Mouse (Mus musculus): Measurements from ENCODE around the gene Gm10197. TPM values are rescaled to one million over a fixed set of nuclear protein-coding genes. Genes with fewer than 3 reads are reported as not detected.
"Not testable (repeated sequence)": the region's sequence is repeated elsewhere in the genome, so short reads cannot be mapped to it uniquely, and the experiment has no call there.

Gene Gm10197
- total RNA-seq, 2 experiments from 2014 or later, result not detected

DNA sequence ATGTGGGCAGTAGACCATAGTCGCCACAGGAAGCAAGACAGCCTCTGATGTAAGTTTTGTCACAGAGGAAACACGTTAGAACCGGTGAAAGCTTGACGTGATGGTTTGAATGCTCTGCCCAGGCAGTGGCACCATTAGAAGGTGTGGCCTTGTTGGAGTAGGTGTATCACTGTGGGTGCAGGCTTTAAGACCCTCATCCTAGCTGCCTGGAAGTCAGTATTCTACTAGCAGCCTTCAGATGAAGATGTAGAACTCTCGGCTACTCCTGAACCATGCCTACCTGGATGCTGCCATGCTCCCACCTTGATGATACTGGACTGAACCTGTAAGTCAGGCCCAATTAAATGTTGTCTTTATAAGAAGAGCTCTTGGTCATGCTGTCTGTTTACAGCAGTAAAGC, 24.2 kb upstream of the Gm10197 start:
- DNase-seq (ENCODE audit: low spot score in 2 of 2); intact Hi-C loops (cut with DNase I): not testable (repeated sequence)

DNA sequence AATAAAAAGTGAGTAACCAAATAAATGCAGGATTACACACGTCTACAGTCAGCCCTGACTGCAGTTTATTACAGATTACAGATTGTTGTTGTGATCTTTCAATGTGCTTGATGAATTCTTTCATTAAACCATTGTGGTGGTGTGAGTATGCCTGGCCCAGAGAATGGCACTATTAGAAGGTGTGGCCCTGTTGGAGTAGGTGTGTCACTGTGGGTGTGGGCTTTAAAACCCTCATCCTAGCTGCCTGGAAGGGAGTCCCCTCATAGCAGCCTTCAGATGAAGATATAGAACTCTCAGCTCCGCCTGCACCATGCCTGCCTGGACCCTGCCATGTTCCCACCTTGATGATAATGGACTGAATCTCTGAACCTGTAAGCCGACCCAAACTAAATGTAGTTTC, 23.4 kb upstream of the Gm10197 start:
- not testable (repeated sequence) for DNase-seq (ENCODE audit: low spot score in 2 of 2)
- intact Hi-C loops (cut with DNase I), result loop anchor here (1.0 kb wide), 1 partner anchor 184 kb away; no protein-coding TSS in a partner anchor

DNA sequence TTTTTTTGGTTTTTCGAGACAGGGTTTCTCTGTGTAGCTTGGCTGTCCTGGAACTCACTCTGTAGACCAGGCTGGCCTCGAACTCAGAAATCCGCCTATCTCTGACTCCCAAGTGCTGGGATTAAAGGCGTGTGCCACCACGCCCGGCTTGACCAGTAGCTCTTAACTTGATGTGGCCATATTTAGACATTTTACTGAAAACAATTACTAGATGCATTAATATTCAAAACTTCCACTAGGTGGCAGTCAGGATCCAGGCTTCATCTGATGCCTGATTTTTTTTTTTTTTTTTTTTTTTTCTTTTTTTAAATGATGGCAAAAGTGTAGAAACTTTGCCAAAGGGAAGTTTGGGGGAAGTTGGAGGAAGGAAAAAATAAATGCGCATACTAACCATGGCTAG, 23.0 kb upstream of the Gm10197 start:
- intact Hi-C loops (cut with DNase I), result loop anchor here (1.0 kb wide), 1 partner anchor 185 kb away; no protein-coding TSS in a partner anchor

DNA sequence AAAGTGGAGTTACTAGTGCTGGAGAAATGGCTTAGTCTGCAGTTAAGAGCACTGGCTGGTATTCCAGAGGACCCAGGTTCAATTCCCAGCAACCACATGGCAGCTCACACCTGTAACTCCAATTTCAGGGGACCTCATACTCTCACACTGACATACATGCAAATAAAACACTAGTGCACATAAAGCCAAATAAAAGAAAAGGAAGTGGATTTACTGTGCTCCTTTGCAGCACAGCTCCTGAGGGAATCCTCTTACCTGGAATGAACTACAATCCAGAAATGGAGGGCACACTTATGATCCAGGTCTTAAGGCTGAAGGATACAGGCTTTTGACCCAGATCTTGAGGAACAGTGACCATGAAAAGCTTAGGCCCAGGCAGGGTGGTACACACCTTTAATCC, 22.1 kb upstream of the Gm10197 start:
- DNase-seq (ENCODE audit: low spot score in 2 of 2), result no peak
- intact Hi-C loops (cut with DNase I), result loop anchor here (1.0 kb wide), 1 partner anchor 186 kb away; no protein-coding TSS in a partner anchor

More for the DNA sequence above, 23.0 kb upstream of the Gm10197 start:
- DNase-seq (ENCODE audit: low spot score in 2 of 2), result peak; percentile 50 to 83

DNA sequence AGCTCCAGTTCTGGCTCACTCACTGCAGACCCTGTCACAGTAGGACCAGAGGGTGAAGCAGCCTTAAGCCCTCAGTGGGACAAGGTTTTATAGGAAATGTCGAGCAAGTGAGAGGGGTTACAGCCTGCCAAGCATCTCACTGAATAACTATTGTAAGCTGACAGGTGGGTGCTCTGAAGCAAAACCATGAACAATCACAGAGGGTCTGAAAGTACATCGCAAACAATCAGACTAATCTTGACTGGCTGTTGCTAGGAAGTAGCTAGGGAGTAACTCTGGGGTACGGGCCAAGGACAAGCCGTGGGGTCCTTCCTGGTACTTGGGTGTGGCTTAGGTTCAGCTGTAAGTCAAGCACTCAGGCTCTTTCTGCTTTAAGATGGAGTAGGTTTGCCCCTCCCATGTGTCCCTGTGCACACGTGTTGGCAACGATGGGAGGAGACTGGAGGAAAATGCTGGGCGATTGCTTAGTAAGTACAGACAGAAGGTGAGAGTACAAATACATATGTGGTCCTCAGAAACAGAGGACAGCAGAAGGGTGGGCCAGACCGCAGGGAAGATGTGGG, 21.3 kb upstream of the Gm10197 start:
- no peak for DNase-seq (ENCODE audit: low spot score in 2 of 2)
- intact Hi-C loops (cut with DNase I), result no loop called here

DNA sequence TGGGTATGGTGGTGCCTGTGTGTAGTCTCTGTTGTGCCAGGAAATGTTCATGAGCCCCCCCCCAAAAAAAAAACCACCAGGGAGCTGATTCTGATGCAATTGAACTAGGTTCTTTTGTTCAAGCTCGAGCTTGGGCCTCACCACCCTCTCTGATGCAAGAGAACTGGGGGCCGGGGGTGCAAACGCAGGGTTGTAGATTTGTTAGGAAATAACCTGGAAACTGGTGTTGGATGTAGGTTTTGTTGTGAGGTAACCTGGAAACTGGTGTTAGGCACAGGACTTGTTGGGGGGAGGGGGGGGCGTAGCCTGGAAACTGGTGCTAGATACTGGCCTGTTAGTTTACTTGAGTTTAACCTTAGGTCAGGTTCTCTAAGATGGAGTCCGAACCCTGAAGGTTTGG, 20.2 kb upstream of the Gm10197 start:
- intact Hi-C loops (cut with DNase I), result no loop called here
- DNase-seq (ENCODE audit: low spot score in 2 of 2), result no peak

DNA sequence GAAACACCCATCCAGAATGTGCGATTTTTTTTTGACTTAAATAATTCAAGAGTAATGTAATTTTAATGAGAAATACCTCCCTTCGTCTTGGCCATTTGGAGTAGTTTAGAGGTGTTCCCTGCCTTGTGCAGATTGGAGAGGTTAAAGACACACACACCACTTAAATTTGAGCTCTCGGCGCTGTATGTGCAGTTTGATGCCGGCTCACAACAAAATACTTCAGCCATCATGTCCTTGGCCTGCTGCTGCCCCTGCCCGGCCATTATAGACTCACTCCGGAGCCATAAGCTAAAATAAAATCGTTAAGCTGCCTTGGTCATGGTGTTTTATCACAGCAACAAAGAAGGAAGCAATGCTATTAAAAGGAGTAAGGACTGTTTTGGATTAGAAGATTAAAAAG, 19.8 kb upstream of the Gm10197 start:
- no peak for DNase-seq (ENCODE audit: low spot score in 2 of 2)
- intact Hi-C loops (cut with DNase I), result no loop called here

DNA sequence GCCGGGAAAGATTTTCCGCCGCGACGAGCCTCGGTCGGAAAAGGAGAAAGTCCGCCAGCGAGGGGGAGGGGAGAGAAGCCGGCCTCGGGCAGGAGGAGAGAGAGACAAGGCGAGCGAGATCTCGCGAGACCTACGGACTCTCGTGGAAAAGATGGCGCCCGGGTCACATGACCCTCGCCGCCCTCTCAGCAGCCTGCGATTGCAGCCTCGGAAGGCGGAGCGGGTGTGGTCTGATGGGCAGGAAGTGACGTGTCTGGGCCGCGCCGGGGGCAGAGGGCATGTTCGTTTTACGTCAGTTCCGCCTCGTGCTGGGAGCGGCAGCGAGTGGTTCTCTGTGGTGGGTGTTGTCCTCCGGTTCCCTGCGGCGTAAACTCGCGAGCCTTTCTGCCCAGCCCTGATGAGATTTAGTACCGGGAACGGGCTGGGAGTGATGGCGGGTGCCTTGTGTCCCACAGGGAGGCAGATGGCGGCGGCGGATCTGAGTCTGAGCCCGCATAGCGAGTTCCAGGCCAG, 19.0 kb upstream of the Gm10197 start, which contains the start of gene Smndc1:
TSS of gene Smndc1 (minus strand) at position 84 of the 513 bp plus-strand sequence.
- intact Hi-C loops (cut with DNase I), result no loop called here
- peak; percentile 100 for DNase-seq (ENCODE audit: low spot score in 2 of 2)

DNA sequence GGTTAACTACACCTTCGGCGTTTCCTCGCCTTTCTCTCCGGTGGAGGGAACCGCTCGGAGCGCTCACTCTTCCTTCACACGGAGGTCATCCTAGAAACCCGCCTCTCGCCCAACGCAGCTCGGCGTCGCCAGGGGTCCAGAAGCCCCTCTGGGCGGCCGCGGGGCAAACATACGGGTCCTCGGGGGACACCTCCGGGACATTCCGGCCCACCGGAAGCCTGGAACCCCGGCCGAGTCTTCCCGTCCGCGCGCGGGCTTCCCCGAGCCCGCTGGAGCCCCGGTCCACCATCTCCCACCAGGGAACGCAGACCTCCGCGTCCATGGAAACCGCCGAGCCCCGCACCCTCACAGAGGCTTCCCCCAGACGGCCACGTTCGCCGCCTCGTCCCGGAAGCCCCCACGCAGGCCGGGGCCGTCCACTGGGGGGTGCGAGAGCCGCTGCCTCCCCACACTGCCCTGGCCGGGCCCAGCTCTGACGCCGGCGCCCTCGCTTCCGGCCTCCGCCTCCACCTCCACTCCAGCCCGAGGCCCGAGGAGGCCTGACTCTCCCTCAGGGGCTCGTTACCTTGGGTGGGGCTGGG, 18.4 kb upstream of the Gm10197 start:
- intact Hi-C loops (cut with DNase I), result no loop called here
- peak in 1 of 2 experiments; percentile 20 for DNase-seq (ENCODE audit: low spot score in 2 of 2)

DNA sequence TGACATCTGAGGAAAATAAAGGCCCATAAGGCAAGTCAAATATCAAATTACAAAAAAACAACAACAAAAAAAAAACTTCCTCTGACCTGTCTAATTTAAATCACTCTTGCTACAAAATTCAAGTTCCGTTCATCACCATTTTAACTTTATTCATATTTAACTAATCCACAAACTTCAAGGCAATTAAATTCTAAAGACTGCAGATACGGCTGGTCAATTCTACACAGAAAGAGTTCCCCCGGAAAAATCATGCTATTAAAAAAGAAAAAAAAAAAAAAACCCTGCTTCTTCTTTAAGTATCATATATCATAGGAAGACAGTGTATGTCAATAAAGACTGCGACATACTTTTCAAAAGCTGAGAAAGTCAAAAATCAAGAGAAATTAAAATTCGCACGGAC, 17.9 kb upstream of the Gm10197 start:
- DNase-seq (ENCODE audit: low spot score in 2 of 2), result no peak
- intact Hi-C loops (cut with DNase I), result no loop called here

DNA sequence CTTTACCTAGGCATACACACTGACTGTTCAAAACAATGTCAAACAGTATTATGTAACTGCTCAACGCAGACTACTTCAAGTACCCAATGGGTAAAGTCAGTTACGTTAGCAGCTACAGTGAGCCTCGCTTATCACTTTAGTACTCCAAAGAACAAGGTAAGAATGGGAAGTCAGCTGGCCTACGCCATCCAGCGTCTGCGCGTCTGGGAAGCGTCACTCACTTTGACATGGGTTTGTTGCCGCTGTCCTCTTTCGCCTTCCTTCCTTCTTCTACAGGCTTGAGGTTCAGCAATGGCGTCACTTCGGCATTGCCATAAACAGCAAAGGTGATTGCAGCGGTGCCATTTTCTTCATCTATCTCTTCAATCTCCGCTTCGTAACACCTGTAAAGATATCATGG, 11.8 kb upstream of the Gm10197 start:
- intact Hi-C loops (cut with DNase I), result no loop called here
- no peak for DNase-seq (ENCODE audit: low spot score in 2 of 2)

DNA sequence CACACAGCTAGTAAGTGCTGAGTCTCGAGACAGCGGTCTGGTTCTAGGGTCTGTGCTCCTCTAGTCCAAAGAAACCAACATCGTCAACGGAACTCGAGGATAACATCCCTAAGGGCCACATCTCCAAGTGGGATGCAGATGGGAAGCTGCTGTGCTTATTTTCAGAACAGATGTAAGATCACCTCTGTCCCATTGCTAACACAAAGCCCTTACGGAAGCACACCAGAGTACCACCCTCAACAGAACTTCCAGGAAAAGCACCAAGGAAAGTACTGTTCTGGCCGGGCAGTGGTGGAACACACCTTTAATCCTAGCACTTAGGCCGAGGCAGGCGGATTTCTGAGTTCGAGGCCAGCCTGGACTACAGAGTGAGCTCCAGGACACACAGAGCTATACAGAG, 6.9 kb upstream of the Gm10197 start:
- no peak for DNase-seq (ENCODE audit: low spot score in 2 of 2)
- intact Hi-C loops (cut with DNase I), result no loop called here

DNA sequence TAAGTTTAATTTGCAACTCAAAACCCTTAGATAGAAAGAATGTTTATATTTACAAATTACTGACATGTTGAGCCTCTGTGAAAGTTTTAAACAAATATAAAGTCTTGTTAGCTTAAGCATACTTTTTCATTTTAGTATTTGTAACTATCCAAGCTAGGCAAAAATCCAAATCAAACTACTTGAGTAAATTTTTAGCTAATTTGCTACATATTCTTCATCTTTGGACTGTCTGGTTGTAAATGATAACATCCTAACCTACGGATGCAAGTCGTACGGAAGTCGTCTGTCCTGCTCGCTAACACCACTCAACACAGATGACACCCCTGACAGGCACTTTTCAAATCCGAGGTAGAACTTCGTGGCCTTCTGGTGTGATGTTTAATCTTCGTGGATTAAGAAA, 6.1 kb upstream of the Gm10197 start:
- intact Hi-C loops (cut with DNase I), result no loop called here
- no peak for DNase-seq (ENCODE audit: low spot score in 2 of 2)

DNA sequence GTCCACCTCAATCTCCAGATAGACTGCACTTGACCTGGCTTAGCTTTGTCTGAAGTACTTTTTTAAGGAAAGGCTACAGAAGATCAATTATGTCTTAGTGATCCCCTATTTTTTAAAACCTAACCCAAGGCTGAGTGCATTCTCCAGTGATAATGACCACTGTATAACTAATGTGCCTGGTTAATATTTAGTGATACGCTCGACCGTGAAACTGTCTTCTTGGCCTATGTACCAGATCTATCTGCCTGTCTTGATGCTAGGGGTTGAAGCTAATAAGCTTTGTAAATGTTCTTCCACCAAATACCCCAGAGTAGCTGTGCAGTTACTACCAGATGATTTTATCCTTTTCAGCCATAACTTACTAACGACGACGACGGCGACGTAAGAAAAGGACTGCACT, 4.2 kb upstream of the Gm10197 start:
- intact Hi-C loops (cut with DNase I), result no loop called here
- no peak for DNase-seq (ENCODE audit: low spot score in 2 of 2)

DNA sequence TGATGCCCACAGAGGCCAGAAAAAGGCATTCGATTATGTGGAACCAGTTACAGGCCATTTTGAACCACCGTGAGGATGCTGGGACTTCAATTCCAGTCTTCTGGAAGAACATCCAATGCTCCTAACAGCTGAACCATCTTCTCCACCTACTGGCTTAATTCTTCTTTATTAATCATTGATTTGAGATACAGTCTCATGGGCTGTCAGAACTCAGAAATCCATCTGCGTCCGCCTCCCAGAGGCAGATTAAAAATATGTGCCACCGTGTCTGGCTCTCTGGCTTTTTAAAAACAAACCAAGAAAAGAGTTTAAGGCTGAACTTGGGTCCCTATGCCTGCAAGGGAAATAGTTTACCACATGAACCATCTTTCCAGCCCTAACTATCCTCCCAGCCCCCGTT, 3.7 kb upstream of the Gm10197 start:
- intact Hi-C loops (cut with DNase I), result no loop called here

DNA sequence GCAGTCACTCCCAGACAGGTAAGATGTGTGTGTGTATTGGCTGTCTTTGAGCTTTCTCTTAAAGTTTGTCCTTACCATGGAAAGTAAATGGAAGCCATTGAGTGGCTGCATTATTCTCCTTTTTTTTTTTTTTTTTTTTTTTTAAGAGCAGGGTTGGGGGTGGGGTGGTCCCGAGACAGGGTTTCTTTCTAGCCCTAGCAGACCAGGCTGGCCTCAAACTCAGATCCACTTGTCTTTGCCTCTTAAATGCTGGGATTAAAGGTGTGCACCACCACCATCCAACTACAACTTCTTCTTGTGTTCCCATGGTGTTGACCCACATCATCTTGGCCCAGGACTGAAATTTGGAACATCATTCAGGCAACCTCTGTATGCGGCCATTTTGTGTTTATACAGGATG, 2.0 kb upstream of the Gm10197 start:
- intact Hi-C loops (cut with DNase I), result no loop called here
- no peak for DNase-seq (ENCODE audit: low spot score in 2 of 2)

More for the DNA sequence above, 3.7 kb upstream of the Gm10197 start:
- no peak for DNase-seq (ENCODE audit: low spot score in 2 of 2)

DNA sequence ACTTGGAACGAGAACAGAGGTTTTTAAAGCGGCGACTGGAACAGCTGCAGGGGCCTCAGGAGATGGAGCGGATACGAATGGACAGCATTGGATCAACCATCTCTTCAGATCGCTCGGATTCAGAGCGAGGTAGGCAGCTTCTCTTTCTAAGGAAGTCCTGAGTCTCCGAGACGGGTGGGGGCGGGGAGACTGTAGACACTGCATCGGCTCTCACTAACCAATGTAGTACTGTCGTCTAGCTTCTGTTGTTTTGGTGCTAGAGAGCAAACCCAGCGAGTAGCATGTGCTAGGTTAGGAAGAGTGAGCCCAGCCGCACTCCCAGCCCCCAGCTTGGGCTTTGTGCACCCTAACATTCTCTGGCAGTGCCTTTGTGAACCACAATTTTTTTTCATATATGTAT, 1.3 kb downstream of the Gm10197 start:
- intact Hi-C loops (cut with DNase I), result no loop called here
- DNase-seq (ENCODE audit: low spot score in 2 of 2), result no peak

DNA sequence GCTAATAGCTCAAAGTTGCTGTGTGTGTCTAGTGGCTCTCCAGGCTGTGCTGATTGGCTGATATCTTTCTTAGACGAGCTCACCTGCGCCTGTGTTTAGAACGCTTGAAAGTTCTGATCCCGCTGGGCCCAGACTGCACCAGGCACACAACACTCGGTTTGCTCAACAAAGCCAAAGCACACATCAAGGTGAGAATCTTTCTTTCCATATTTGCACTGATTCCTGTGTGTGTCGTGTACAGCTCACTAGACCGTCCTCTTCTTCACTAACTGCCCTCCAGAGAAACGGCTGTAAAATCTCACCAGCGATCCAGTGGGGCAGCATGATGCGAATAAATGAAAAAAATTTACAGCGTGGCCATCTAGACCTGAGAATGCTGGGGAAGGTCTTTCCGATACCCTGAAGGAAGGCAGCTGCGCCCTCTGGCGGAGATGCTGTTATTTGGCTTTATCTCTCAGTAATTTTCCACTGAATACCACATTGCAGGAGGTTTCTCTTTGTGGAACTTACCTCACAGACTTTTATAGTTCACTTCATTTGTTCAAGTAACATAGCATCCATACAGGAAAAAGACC, 2.0 kb downstream of the Gm10197 start:
- peak; percentile 87 to 92 for DNase-seq (ENCODE audit: low spot score in 2 of 2)
- intact Hi-C loops (cut with DNase I), result loop anchor here (1.0 to 5.0 kb wide), 3 partner anchors 37 to 362 kb away; no protein-coding TSS in a partner anchor

DNA sequence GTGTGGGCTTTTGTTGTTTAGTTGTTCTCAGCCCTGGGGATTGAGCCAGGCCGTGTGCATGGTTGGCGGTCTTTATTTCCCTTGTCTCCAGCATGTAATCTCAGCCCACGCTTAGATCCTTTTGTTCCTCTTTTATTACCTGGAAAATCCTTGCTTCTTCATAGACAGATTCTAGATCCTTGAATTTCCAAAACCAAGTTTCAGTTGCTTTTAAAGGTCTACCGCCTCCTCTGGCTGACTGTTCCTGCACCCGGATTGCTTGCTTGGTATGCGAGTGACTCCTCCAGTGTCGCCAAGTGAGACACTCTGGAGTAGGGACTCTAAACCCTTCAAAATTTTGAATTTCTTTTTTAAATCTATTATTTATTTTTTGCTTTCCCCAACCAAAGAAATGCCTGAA, 4.7 kb downstream of the Gm10197 start:
- no peak for DNase-seq (ENCODE audit: low spot score in 2 of 2)
- intact Hi-C loops (cut with DNase I), result loop anchor here (5.0 kb wide), 2 partner anchors 35 to 360 kb away; no protein-coding TSS in a partner anchor

DNA sequence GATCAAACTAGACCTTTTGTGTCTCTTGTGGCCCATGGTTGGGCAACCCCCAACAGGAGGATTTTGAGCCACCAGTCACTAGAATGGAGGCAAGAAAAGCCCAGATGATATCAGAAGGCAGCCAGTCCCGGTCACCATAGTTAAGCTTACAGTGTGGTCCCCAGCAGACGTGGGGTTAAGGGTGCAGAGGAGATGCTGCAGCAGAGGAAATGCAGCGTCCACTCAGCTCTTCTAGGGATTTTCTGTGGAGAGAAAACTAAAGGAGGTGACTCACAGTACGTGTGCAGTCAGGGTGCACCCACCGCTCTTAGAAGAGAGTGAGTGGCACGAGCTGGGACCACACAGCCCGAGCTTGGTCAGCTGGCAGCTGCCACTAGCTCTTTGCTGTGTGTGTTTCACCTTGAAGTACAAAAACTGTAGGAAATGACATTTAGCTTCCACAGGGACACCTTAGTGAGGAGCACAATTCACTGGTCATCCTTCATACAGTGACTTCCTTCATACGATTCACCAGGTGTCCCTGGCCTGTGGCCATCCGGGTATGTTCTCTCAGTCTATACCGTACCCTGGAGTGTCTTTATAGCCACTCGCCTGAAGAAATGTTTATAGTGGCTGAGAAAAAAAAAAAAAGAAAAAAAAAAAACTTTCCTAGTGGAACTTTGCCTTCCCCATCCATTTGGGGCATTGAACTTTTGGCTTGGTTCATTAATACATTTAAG, 5.3 kb downstream of the Gm10197 start:
- DNase-seq (ENCODE audit: low spot score in 2 of 2), result no peak
- intact Hi-C loops (cut with DNase I), result loop anchor here (5.0 kb wide), 2 partner anchors 34 to 359 kb away; no protein-coding TSS in a partner anchor

Measured in left cerebral cortex, postnatal 14 days (tissue).